Mouse (Mus musculus): ENCODE data around the gene Sp6.

GRCm38 (mm10) chr11:97021121-97021765, 8.0 kb downstream of the Sp6 start:
- TF ChIP-seq CTCF (conservative IDR thresholded peaks at IDR 0.05; ENCODE audit: insufficient read depth, insufficient read length, low read depth, low read length): no peak
- TF ChIP-seq POLR2A (IDR thresholded peaks at IDR 0.05; ENCODE audit: low read depth, low read length): no peak

Data from kidney, adult 2 months (tissue).